Mouse (Mus musculus): Measurements from ENCODE around the gene Sh3bp4.

Sh3bp4 gene

GRCm38 (mm10) chr1:89122376-89122775 is 52.2 kb downstream of the Sh3bp4 start:
- WGBS: 84% methylated on average over 5 of the region's 5 CpGs

- WGBS: 80% methylated on average over 7 of the region's 7 CpGs
These were observed 53.9 kb downstream of the Sh3bp4 start for GRCm38 (mm10) chr1:89124076-89124475.

- over 99% methylated on average over 3 of the region's 3 CpGs for WGBS
These were observed 56.9 kb downstream of the Sh3bp4 start for GRCm38 (mm10) chr1:89127163-89127562.

GRCm38 (mm10) chr1:89130429-89130828 is 60.2 kb downstream of the Sh3bp4 start:
- 86% methylated on average over 6 of the region's 6 CpGs for WGBS

- WGBS: 67% methylated on average over 14 of the region's 14 CpGs
These were observed 60.9 kb downstream of the Sh3bp4 start for GRCm38 (mm10) chr1:89131018-89131540.

GRCm38 (mm10) chr1:89131707-89132106 is 61.5 kb downstream of the Sh3bp4 start:
- 61% methylated on average over 8 of the region's 8 CpGs for WGBS

- 55% methylated on average over 4 of the region's 4 CpGs for whole genome bisulfite sequencing
These were observed 63.1 kb downstream of the Sh3bp4 start for GRCm38 (mm10) chr1:89133266-89133665.

- 92% methylated on average over 4 of the region's 4 CpGs for WGBS
These were observed 63.5 kb downstream of the Sh3bp4 start for GRCm38 (mm10) chr1:89133717-89134116.

- WGBS: 30% methylated on average over 13 of the region's 13 CpGs
These were observed 66.0 kb downstream of the Sh3bp4 start for GRCm38 (mm10) chr1:89136089-89136811.

GRCm38 (mm10) chr1:89137086-89137816 is 67.0 kb downstream of the Sh3bp4 start:
- WGBS: 66% methylated on average over 13 of the region's 13 CpGs

GRCm38 (mm10) chr1:89138316-89138715 is 68.1 kb downstream of the Sh3bp4 start:
- 28% methylated on average over 5 of the region's 5 CpGs for WGBS

- 82% methylated on average over 9 of the region's 9 CpGs for WGBS
These were observed 69.9 kb downstream of the Sh3bp4 start for GRCm38 (mm10) chr1:89140113-89140512.

GRCm38 (mm10) chr1:89151071-89151470 is 80.9 kb downstream of the Sh3bp4 start:
- whole genome bisulfite sequencing: 79% methylated on average over 7 of the region's 7 CpGs

GRCm38 (mm10) chr1:89152576-89152975 is 82.4 kb downstream of the Sh3bp4 start:
- WGBS: 62% methylated on average over 7 of the region's 7 CpGs

- 81% methylated on average over 6 of the region's 6 CpGs for WGBS
These were observed 83.0 kb downstream of the Sh3bp4 start for GRCm38 (mm10) chr1:89153203-89153602.

GRCm38 (mm10) chr1:89163483-89163882 is 93.3 kb downstream of the Sh3bp4 start:
- 60% methylated on average over 6 of the region's 6 CpGs for WGBS

- WGBS: 49% methylated on average over 5 of the region's 5 CpGs
These were observed 94.1 kb downstream of the Sh3bp4 start for GRCm38 (mm10) chr1:89164281-89164680.

GRCm38 (mm10) chr1:89164685-89165084 is 94.5 kb downstream of the Sh3bp4 start:
- 52% methylated on average over 7 of the region's 7 CpGs for WGBS

GRCm38 (mm10) chr1:89166814-89167249 is 96.6 kb downstream of the Sh3bp4 start:
- WGBS: 61% methylated on average over 9 of the region's 9 CpGs

- WGBS: 49% methylated on average over 8 of the region's 8 CpGs
These were observed 101.1 kb downstream of the Sh3bp4 start for GRCm38 (mm10) chr1:89171275-89171767.

GRCm38 (mm10) chr1:89174621-89175020 is 104.4 kb downstream of the Sh3bp4 start:
- WGBS: 58% methylated on average over 7 of the region's 7 CpGs

GRCm38 (mm10) chr1:89175355-89175754 is 105.1 kb downstream of the Sh3bp4 start:
- WGBS: 70% methylated on average over 2 of the region's 2 CpGs
